Mouse (Mus musculus) adrenal gland, postnatal 4 days (tissue): ENCODE measurements around the gene Tmem251. TPM values are rescaled to one million over a fixed set of nuclear protein-coding genes. Genes with fewer than 3 reads are reported as not detected.

Experiments used
- DNase-seq, 2 experiments: peaks; one replicate each; pipeline ENCODE4 v3.0.0; 2021 to 2022; ENCODE audit warnings: low spot score in 2 of 2, mixed read lengths in 2 of 2
- total RNA-seq, 2 experiments: library from RNA; stranded (reverse); gene quantifications; 2 replicates each; pipeline ENCODE4 v1.2.3; 2021

Tmem251 gene
- total RNA-seq, 2 experiments from 2014 or later = 4.5 to 4.8 TPM

DNA sequence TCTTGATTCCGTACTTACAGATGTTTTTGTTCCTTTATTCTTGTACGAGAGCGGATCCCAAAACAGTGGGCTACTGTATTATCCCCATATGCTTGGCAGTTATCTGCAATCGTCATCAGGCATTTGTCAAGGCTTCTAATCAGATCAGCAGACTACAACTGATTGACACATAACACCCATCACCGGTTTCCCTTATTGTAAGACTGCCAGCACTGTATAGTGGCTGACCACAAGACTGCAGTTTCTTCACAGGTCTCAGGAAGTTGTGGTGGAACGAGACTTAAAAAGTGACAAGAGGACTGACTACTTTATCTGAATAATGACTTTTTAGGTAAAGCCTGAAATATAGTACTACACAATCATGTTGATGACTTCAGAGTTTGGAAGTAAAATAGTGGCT is 1.3 kb downstream of the Tmem251 start:
- DNase-seq = no peak

DNA sequence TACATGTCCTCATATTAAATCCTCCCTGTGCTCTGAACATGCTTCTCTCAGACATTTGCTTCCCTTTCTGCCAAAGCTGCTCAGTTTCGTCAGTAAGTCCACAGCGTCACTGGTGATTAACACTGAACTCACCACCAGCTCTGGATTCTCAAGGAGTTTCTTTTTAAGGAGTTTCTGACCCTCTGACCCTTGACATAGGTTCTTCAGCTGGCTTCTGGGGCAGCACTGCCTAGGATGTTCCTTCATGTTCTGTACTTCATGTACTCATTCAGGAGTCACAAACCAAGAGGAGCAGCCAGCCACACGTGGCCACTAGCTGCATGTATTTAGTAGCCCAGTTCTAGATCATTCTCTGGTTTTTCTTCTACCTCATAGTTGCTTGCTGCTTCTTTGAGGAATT is 4.7 kb downstream of the Tmem251 start:
- no peak for DNase-seq

DNA sequence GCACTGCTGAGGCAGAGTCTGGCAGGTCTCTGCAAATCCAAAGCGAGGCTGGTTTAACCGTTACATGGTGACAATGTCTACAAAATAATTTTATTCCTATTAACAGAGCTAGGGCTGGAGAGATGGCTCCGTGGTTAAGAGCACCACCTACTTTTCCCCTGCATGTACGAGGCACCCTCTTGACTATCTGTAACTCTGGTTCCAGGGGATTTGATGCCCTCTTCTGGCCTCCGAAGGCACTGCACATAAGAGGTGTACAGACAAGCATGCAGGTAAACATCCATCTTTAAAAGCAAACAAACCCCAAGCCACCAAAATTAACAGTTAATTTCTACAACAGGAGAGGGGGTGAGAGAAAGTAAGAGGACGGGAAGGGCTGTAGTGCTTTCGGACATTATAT is 12.7 kb downstream of the Tmem251 start:
- DNase-seq = no peak

DNA sequence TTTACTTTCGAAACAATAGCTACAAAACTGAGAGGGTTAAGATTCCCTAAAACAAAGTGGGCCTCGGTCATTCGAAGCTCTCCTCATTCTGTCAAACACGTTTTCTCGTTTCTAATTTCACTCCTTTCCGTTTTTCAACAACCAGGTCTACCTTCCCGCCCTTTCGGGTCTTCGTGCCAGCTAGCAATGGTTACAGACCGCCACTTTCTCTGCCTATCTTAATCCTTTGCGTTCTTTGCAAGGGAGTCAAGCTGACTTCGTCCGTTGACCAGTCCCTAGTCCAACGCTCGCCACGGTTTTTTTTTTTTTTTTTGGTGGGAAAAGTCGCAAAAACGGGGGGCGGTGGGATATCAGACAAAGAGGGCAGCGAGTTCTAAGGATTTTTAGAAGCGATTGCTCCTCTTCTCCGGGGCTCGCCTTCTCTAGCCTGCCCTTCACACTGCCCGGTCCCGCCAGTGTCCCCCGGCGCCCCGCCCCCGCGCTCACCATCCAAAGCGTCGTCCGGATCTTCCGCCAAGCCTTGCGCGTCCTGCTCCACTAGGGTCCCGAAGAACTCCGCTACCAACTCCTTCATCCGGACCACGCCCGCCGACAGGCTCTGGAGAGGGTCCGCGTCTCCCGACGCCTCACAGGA is 13.6 kb downstream of the Tmem251 start:
- no peak for DNase-seq

DNA sequence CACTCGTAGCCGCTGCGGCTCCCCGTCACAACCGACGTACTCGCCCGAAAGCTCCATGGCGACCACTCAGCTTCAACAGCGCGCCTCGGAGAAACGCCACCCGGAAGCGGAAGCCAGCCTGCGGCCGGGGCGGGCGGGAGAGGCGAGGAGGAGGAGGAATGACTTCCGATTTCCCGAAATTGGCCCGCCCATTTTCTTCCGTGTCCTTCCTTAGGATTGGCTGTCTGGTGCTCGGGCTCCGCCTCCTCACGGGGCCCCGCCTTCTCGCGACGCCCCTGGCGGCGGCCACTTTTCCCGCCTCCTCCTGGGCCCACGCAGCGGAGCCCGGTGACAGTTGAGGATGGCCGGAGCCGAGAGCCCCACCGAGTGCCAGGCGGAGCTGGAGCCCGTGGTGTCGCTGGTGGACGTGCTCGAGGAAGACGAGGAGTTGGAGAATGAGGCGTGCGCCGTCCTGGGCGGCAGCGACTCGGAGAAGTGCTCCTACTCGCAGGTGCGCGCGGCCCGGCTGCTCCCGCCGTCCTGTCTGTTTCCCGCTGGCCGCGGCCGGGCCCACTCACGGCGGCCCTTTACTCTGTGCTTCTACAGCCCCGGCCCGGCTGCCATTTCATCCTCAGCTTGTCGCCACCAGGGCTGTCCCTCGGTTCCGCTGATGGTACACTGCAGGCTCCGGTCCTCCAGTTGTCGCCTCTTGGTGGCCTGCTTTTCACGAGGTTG is 14.3 kb downstream of the Tmem251 start, which contains the start of the genes Gm28051, Gon7 and Ubr7:
Gene Gm28051, minus strand, starts transcription at position 77 of the 714 bp plus-strand sequence.
Gene Gon7, minus strand, starts transcription at position 115 of the 714 bp plus-strand sequence.
Gene Ubr7, plus strand, starts transcription at position 279 of the 714 bp plus-strand sequence.
- peak; percentile 83 to 91 for DNase-seq

DNA sequence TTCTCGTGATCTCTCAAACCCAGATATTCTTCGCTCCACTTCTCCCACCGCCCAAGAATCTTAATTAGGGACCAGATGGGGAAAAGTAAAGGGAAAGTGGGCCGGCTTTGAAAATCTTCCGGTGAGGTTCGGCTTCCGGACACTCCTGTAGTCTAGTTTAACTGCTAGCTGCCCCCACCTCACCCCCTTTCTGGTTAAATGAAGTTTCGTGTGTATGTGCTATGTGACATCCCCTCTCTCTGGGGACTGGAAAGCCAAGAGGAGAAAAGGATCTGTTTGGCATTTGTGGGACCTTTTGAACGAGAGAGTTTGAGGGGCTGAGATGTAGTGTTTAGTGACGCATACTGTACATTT is 14.8 kb downstream of the Tmem251 start, which contains the start of gene Gm20604:
Gene Gm20604, minus strand, starts transcription at position 270 of the 354 bp plus-strand sequence.
- no peak for DNase-seq

DNA sequence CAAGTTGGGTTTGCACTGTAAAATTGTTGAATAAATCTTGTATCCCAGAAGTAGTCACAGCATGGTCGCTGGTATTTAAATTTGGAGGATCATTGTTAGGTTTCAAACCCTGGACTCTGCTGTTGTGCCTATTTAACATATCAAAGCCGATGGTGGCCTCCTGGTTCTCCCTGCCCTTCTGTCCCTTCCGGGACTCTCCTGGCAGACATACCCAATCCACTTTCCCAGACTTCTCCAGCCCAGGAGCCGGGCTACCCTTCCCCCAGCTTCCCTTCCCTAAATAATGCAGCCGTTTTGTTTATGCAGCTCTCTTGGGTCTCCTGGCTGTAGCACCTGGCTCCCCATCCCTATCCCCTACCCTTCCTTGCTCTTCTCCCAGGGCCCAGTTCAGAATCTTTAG is 15.4 kb downstream of the Tmem251 start:
- DNase-seq = no peak

DNA sequence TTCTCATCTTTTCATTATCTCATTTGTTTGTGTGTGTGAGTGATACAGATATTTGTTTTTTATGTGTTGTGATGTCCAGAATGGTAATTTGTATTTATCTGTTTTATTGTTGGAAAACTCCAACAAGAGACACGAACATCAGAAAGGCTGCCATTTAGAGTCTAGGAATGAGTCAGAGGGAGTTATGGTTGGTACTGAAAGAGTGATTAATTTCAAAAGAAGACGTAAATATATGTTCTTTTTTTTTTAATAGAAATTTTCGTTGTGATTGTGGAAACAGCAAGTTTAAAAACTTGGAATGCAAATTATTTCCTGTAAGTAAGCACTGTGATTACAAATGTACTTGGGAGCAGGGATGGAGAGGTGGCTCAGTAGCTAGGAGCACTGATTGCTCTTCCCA is 18.1 kb downstream of the Tmem251 start:
- no peak for DNase-seq

DNA sequence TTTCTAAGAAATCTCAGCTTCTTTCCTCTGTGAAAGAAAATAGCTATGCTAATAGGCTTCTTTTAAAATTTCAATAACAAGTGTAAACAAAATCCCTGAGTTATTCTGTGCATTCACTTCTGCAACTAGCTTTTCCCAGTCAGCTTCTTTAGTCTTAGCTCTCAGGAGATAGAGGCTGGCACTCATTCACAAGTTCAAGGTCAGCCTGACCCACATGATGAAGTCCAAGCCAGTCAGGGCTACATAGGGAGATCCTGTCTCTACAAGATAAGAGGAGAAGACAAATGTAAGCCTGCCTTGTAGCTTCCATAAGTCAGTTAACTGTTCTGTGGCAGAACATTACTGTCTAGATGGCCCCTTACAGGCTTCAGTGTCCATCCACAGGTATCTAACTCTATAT is 20.1 kb downstream of the Tmem251 start:
- DNase-seq = no peak

DNA sequence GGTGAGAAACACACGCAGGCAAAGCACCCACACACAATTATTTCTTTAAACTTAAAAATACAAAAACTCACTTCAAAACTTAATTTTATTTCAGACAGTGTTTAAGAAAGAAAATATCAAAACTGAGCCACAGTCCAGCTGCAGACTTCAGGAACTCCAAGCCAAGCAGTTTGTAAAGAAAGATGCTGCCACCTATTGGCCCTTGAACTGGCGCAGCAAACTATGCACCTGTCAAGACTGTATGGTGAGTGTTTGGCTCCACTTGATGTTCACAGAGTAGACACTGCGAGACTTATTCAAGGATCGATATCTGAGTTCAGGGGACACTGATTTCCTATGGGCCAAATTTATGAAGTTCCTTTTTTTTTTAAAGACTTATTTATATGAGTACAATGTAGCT is 25.4 kb downstream of the Tmem251 start:
- DNase-seq = no peak

DNA sequence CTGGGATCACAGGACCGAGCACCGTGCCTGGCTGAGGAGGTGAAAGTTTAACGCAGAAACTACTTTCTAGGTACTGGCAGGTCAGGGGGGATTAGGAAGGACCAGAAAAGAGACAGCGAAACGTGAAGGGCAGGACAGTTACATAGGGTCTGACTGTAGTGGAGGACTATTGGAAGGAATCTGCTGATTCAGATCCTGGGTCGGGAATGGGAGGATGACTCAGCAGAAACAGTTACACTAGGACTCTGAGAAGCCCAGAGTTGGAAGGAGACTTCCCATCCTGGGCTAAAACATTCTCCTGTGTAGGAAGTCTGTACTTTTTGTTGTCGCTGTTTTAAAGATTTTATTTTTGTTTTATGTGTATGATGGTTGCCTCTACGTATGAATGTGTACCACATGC is 28.0 kb downstream of the Tmem251 start:
- no peak for DNase-seq

DNA sequence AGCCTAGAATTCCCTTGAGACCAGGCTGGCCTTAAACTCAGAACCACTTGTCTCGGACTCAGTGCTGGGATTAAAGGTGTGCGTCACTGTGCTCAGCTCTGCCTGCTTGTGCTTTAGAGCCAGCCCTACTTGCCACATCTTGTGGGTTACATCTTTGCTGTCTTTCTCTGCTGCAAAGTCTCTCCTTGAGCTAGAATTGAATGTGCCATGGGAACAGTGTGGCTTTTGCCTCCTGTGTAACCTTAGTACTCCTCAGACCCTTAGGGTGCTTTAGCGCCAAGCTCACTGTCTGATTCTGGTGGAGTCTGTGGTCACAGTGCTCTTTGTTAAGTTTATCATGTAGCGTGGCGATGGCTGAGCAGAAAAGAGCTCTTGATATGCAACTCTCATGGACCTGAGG is 29.1 kb downstream of the Tmem251 start:
- no peak for DNase-seq

DNA sequence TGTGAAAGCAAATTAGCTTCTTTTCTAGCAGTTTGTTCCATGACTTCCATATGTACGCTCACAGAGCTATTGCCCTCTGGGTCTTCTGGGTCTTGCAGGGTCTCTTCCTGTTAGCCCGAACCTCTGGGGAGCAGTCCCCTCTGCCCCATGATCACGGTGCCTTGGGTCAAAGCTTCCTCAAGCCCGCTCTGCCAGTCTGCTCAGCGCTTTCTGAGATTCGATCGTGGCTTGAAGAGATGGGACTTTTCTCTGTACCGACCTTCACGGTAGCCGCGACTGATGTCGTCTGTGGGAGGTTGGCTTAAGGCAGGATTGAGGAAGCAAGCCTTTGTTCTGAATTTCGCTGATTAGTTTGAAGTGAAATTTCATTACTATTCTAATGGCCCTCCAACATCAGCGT is 32.5 kb downstream of the Tmem251 start:
- no peak for DNase-seq

DNA sequence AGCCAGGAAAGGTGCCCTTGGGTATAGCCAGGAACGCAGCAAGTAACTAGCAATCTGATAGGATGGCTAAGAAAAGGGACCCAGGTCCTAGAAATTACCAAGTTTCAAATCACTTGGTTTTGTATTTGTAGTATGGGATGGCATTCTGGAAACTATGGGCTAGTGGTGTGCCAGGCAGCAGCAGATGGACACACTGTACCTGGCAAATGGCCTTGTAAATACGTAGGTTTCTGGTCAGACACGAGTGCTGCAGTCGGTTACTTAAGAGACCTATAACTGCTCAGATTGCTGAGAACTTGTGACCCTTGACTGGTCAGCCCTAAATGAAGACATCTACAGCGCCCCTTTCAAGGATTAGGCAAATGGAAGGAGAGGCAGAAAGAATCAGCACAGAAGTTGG is 34.6 kb downstream of the Tmem251 start:
- no peak for DNase-seq

DNA sequence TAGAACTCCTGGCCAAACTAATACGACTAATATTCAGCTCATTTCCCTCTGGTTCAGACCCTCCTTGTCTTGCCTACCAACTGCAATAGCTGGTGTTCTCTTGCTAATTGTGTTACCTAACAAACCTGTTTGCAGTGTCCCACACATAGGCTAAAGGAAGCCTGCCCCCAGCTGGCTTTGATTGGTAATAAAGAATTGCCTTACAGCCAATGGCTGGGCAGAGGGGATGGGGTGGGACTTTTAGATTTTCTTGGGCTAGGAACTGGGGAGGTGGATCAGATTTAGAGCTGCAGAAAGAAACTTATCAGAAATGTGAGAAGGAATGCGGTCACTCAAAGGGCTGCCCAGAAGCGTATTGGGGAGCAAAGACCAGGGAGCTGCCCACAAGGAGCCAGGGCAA is 35.9 kb downstream of the Tmem251 start:
- DNase-seq = no peak

DNA sequence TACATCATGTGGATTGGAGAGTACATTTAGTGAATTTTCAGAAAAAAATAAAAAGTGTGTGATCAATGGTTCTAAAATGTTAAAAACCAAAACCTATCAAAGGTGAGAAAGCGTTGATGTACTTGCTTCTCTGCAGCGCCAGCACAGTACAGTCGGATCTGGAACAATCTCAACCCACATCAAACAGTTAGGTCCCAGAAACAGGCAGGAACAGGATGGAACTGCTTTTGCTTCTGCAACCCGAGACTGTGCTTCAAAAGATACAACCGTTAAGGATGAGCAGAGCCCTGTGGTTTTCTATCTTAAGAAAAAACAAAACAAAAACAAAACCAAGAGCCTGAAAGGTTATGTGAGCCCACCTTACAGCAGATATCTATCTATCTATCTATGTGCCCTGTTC is 39.3 kb downstream of the Tmem251 start:
- no peak for DNase-seq

DNA sequence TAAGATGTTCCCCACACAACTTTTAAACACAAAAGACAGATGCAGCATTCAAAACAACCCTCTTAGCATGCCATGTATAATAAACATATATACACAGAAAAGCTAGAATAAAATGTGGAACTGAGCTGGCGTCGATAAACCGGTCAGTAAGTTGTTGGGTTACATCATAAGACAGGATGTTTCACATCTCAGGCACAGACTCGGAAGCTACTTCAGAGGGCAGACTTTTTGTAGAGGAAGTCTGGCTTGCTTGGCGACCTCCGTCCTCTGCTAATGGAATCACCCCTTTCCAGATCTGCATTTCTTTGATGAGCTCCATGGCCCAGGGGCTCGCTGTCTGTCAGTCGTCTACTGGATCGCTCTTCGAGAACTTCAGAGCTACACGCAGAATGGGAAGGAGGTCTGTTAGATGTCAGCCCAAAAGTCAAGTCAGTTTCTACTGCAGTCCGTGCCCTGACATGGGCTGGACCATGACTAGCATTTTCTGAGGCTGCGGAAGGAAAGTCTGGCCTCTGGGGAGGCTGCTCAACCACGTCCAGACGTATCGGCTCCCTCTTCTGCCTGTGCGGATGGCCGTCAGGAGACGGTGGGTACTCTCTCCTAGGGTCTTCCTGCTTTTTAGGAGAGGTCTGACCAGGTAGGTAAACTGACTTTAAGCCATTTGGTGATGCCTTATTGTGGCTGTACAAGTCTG is 41.5 kb downstream of the Tmem251 start:
- DNase-seq = no peak

DNA sequence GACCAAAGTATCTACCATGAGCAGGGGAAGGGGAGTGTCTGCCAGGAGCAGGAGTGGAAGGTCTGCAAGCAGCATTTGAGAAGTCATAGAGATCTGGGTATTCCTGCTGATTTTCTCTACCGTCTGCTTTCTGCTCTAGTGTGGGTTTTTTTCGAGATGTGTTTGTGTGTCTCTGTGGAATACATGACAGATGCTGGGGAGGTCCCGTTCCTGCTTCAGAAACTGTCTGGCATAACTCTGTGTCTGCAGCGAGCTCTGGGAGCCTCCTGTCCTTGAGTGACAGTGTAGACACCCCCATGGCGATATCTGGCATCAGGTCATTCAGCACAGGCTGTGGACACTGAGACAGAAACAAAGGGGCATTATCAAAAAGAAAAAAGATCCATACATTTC is 42.0 kb downstream of the Tmem251 start:
- no peak for DNase-seq

DNA sequence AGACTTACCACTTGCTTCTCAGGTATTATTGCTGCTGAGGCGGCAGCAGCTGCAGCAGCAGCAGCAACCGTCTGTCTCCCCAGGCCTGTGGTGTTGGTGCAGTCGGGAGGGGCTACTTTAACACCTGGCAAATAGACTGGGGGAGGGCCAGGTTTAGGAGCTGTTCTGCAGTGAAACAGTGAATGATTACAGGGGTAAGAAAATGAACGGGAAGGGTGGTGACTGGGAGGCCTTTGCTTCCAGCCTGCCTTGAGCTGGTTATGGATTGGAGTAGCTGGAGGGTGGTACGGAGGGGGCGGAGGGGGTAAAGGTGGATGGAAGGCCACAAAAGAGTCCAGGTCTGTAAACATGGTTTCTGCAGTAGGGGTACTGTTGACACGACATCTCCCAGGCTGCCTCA is 44.4 kb downstream of the Tmem251 start:
- DNase-seq = no peak
